Comparison of ENCODE assay signal across 21 mouse cellular contexts in genomic region chr10:124833930-124834329, GRCm38 (mm10).
DNase-seq lines count a peak whose midpoint lies in the region; ATAC-seq lines count a peak whose summit lies in the region.
"Had no signal": no experiment of that assay in that cellular context is flagged by ENCODE, and none has a peak within 500 bp of the region (broad histone marks: within the 10 kb centered on the region; RNA-seq: fewer than 3 reads in every experiment).

No protein-coding gene starts in this region.

- H3K36me3 ChIP-seq in hindbrain, embryonic 11.5 days (ENCODE audit: control insufficient read depth, insufficient read depth, low read length), result no peaks in the 10 kb centered on the region
- no peaks in the 10 kb centered on the region for H3K36me3 ChIP-seq in hindbrain, embryonic 14.5 days (replicated peaks; ENCODE audit: control insufficient read depth, insufficient read depth)
- H3K36me3 ChIP-seq in midbrain, embryonic 14.5 days (ENCODE audit: control insufficient read depth, insufficient read depth, low read length), result no peaks in the 10 kb centered on the region
- H3K36me3 ChIP-seq in midbrain, embryonic 10.5 days, result no peaks in the 10 kb centered on the region
- H3K36me3 ChIP-seq: embryonic facial prominence, embryonic 10.5 days; embryonic facial prominence, embryonic 12.5 days; forebrain, embryonic 15.5 days had no signal

- WGBS in hindbrain, embryonic 11.5 days, result 74% methylated on average over 4 of the region's 4 CpGs
- WGBS in hindbrain, embryonic 14.5 days, result 57% methylated on average over 4 of the region's 4 CpGs
- WGBS in midbrain, embryonic 14.5 days, result 51% methylated on average over 4 of the region's 4 CpGs
- 88% methylated on average over 4 of the region's 4 CpGs for WGBS in midbrain, embryonic 10.5 days

- no peak overlapping the region for H3K4me3 ChIP-seq in hindbrain, embryonic 11.5 days (ENCODE audit: low read depth, low read length)
- no peak overlapping the region for H3K4me3 ChIP-seq in hindbrain, embryonic 14.5 days (replicated peaks; ENCODE audit: low read length)
- no peak overlapping the region for H3K4me3 ChIP-seq in midbrain, embryonic 14.5 days (replicated peaks; ENCODE audit: low read depth, low read length)
- no peak overlapping the region for H3K4me3 ChIP-seq in midbrain, embryonic 10.5 days
- H3K4me3 ChIP-seq: embryonic facial prominence, embryonic 10.5 days; embryonic facial prominence, embryonic 12.5 days; forebrain, embryonic 13.5 days; forebrain, embryonic 15.5 days had no signal

- DNase-seq in hindbrain, embryonic 11.5 days (ENCODE audit: low spot score), result peak; percentile 4
- DNase-seq in hindbrain, embryonic 14.5 days (ENCODE audit: low spot score), result no peak
- DNase-seq in midbrain, embryonic 14.5 days, result peak; percentile 76
- DNase-seq in midbrain, embryonic 10.5 days (ENCODE audit: low spot score), result no peak
- peak; percentile 32 for DNase-seq in retina, embryonic 14.5 days (ENCODE audit: low spot score)
- DNase-seq in spleen, adult 18-20 months, result no peak
- DNase-seq in testis, postnatal 10 days (ENCODE audit: low spot score), result no peak
- DNase-seq: adrenal gland, adult 2 months; adrenal gland, postnatal 10 days; adrenal gland, postnatal 25 days; cerebellum, adult 11-12 months; cerebellum, adult 2 months; cerebellum, adult 9-10 months; cerebellum, postnatal 10 days; cerebellum, postnatal 25 days; embryo, embryonic 11 days; forebrain, postnatal 0 days had no signal

- no peak overlapping the region for H3K27ac ChIP-seq in hindbrain, embryonic 11.5 days (ENCODE audit: low read depth, low read length)
- no peak overlapping the region for H3K27ac ChIP-seq in hindbrain, embryonic 14.5 days
- no peak overlapping the region for H3K27ac ChIP-seq in midbrain, embryonic 14.5 days (replicated peaks; ENCODE audit: low read depth, low read length)
- H3K27ac ChIP-seq in midbrain, embryonic 10.5 days (replicated peaks), result no peak overlapping the region
- H3K27ac ChIP-seq: embryonic facial prominence, embryonic 10.5 days; embryonic facial prominence, embryonic 12.5 days; forebrain, embryonic 13.5 days; forebrain, embryonic 15.5 days had no signal

- no peaks in the 10 kb centered on the region for H3K27me3 ChIP-seq in hindbrain, embryonic 11.5 days (ENCODE audit: control insufficient read depth, insufficient read depth, low read length)
- H3K27me3 ChIP-seq in hindbrain, embryonic 14.5 days (ENCODE audit: control insufficient read depth, insufficient read depth, low read length), result no peaks in the 10 kb centered on the region
- no peaks in the 10 kb centered on the region for H3K27me3 ChIP-seq in midbrain, embryonic 14.5 days (ENCODE audit: control insufficient read depth, insufficient read depth, low read length)
- no peaks in the 10 kb centered on the region for H3K27me3 ChIP-seq in midbrain, embryonic 10.5 days (ENCODE audit: low read depth, poor library complexity, severe bottlenecking)
- H3K27me3 ChIP-seq: embryonic facial prominence, embryonic 12.5 days; forebrain, embryonic 13.5 days; forebrain, embryonic 15.5 days had no signal

- H3K9ac ChIP-seq in hindbrain, embryonic 11.5 days (ENCODE audit: low read depth, low read length), result no peak overlapping the region
- no peak overlapping the region for H3K9ac ChIP-seq in hindbrain, embryonic 14.5 days
- no peak overlapping the region for H3K9ac ChIP-seq in midbrain, embryonic 14.5 days (replicated peaks; ENCODE audit: low read length)
- H3K9ac ChIP-seq: embryonic facial prominence, embryonic 12.5 days; forebrain, embryonic 13.5 days; forebrain, embryonic 15.5 days; forebrain, postnatal 0 days had no signal

- no peaks in the 10 kb centered on the region for H3K9me3 ChIP-seq in hindbrain, embryonic 11.5 days (ENCODE audit: control insufficient read depth, low read length)
- no peaks in the 10 kb centered on the region; the same call in 1 of the 2 replicates for H3K9me3 ChIP-seq in hindbrain, embryonic 14.5 days (ENCODE audit: control insufficient read depth, low read length)
- no peaks in the 10 kb centered on the region for H3K9me3 ChIP-seq in midbrain, embryonic 14.5 days (ENCODE audit: control insufficient read depth, low read length)
- H3K9me3 ChIP-seq in midbrain, embryonic 10.5 days (replicated peaks), result no peaks in the 10 kb centered on the region
- H3K9me3 ChIP-seq: embryonic facial prominence, embryonic 10.5 days; embryonic facial prominence, embryonic 12.5 days; forebrain, embryonic 13.5 days; forebrain, embryonic 15.5 days had no signal

- 0 out of 2 replicates have a peak, but pooled peaks have one; percentile 43 for ATAC-seq in hindbrain, embryonic 11.5 days (ENCODE audit: low FRiP score)
- no peak for ATAC-seq in hindbrain, embryonic 14.5 days (ENCODE audit: low FRiP score)
- ATAC-seq in midbrain, embryonic 14.5 days (ENCODE audit: low FRiP score, low TSS enrichment), result peak; percentile 68; the same call in 1 of the 2 replicates
- ATAC-seq: forebrain, embryonic 13.5 days; forebrain, embryonic 15.5 days; forebrain, postnatal 0 days had no signal

- H3K4me2 ChIP-seq in hindbrain, embryonic 11.5 days (replicated peaks; ENCODE audit: low read depth, low read length), result no peak overlapping the region
- H3K4me2 ChIP-seq in hindbrain, embryonic 14.5 days (replicated peaks), result no peak overlapping the region
- no peak overlapping the region for H3K4me2 ChIP-seq in midbrain, embryonic 14.5 days (ENCODE audit: low read length)
- H3K4me2 ChIP-seq: embryonic facial prominence, embryonic 12.5 days; forebrain, embryonic 13.5 days; forebrain, embryonic 15.5 days had no signal

- no peaks in the 10 kb centered on the region for H3K4me1 ChIP-seq in hindbrain, embryonic 11.5 days (replicated peaks; ENCODE audit: control insufficient read depth, insufficient read depth, low read length)
- H3K4me1 ChIP-seq in hindbrain, embryonic 14.5 days (replicated peaks; ENCODE audit: control insufficient read depth, insufficient read depth, low read length), result no peaks in the 10 kb centered on the region
- no peaks in the 10 kb centered on the region for H3K4me1 ChIP-seq in midbrain, embryonic 14.5 days (ENCODE audit: control insufficient read depth, insufficient read depth, low read length)
- no peaks in the 10 kb centered on the region for H3K4me1 ChIP-seq in midbrain, embryonic 10.5 days
- H3K4me1 ChIP-seq: embryonic facial prominence, embryonic 10.5 days; embryonic facial prominence, embryonic 12.5 days; forebrain, embryonic 13.5 days; forebrain, embryonic 15.5 days had no signal

Comparison
In these comparisons a context has a peak if more than half of its experiments do, and no peak if none do; other contexts are left out.
1. DNase-seq: peak in hindbrain, embryonic 11.5 days (single experiment), midbrain, embryonic 14.5 days (single experiment) and retina, embryonic 14.5 days (single experiment); none in hindbrain, embryonic 14.5 days (single experiment), midbrain, embryonic 10.5 days (single experiment), spleen, adult 18-20 months (0 of 2) and testis, postnatal 10 days (single experiment).